Mouse (Mus musculus) embryonic facial prominence, embryonic 11.5 days (tissue): ENCODE measurements around the gene Gm10770. TPM values are rescaled to one million over a fixed set of nuclear protein-coding genes. Genes with fewer than 3 reads are reported as not detected.
A peak's percentile ranks its signal among the peaks of the same experiment; 100 is the strongest.
"Not testable (repeated sequence)": the region's sequence is repeated elsewhere in the genome, so short reads cannot be mapped to it uniquely, and the experiment has no call there.

ENCODE experiments used
- ATAC-seq: fragments of 200-750 bp; cut with Nextera tagmentation; replicated peaks from 2 replicates; pipeline ENCODE4 v1.8.0; 2017; ENCODE audit warnings: low read depth; ENCODE audit not compliant: insufficient number of reproducible peaks, low FRiP score, low TSS enrichment
- DNase-seq: peaks from one replicate; pipeline ENCODE4 v3.0.0-alpha.2; 2015; ENCODE audit warnings: low spot score
- H3K27ac ChIP-seq: fragments of 300-500 bp; sonication (generic); replicated peaks from 2 replicates; pipeline ENCODE4 v1.5.1; 2014; ENCODE audit warnings: mild to moderate bottlenecking, low read depth, low read length, control low read depth
- H3K27me3 ChIP-seq: fragments of 300-500 bp; sonication (generic); 2 replicates; pipeline ENCODE4 v1.6.1; 2014; ENCODE audit warnings: mild to moderate bottlenecking, low read length, moderate library complexity, mixed read lengths; ENCODE audit not compliant: control insufficient read depth, insufficient read depth
- H3K36me3 ChIP-seq: fragments of 300-500 bp; sonication (generic); replicated peaks from 2 replicates; pipeline ENCODE4 v1.6.1; 2014; ENCODE audit warnings: low read depth, mild to moderate bottlenecking, low read length, moderate library complexity, mixed read lengths; ENCODE audit not compliant: control insufficient read depth, insufficient read depth
- H3K4me1 ChIP-seq: fragments of 300-500 bp; sonication (generic); 2 replicates; pipeline ENCODE4 v1.6.1; 2014; ENCODE audit warnings: low read length, mixed read lengths; ENCODE audit not compliant: control insufficient read depth, insufficient read depth
- H3K4me2 ChIP-seq: fragments of 300-500 bp; sonication (generic); 2 replicates; pipeline ENCODE4 v1.6.1; 2014; ENCODE audit warnings: low read depth, mild to moderate bottlenecking, control low read depth, low read length, moderate library complexity
- H3K4me3 ChIP-seq: fragments of 300-500 bp; sonication (generic); 2 replicates; pipeline ENCODE4 v1.5.1; 2014; ENCODE audit warnings: low read depth, low read length, control low read depth
- H3K9ac ChIP-seq: fragments of 300-500 bp; sonication (generic); replicated peaks from 2 replicates; pipeline ENCODE4 v1.6.1; 2014; ENCODE audit warnings: mild to moderate bottlenecking, control low read depth, low read length
- H3K9me3 ChIP-seq: fragments of 300-500 bp; sonication (generic); replicated peaks from 2 replicates; pipeline ENCODE4 v1.6.1; 2016; ENCODE audit warnings: mild to moderate bottlenecking, low read length, inconsistent platforms, mixed read lengths; ENCODE audit not compliant: control insufficient read depth
- WGBS: fragments of 180-500 bp; shearing (Covaris S2); extraction: QIAGEN DNeasy Blood & Tissue Kit; methylation state at CpG from one replicate; pipeline ENCODE4 v1.1.7; 2014; 5-methylcytosine and 5-hydroxymethylcytosine counted together
- polyA plus RNA-seq: library from polyadenylated mRNA; unstranded; fragments of >200 nt; fragmentation: Nextera tagmentation; extraction: Ambion mirVana; gene quantifications from 2 replicates; pipeline ENCODE4 v1.2.1, GENCODE M21; 2014

Gm10770 gene
- polyA plus RNA-seq, 1 experiment from 2014 or later = not detected

- no peaks in the 10 kb centered on the region for H3K9me3 ChIP-seq
- H3K36me3 ChIP-seq = no peaks in the 10 kb centered on the region
- no peak within 1 kb of the TSS for H3K27ac ChIP-seq
- peak; percentile 100 for ATAC-seq
- no peaks in the 10 kb centered on the region for H3K4me1 ChIP-seq
- 0% methylated on average over 13 of the region's 13 CpGs for WGBS
- peak within 1 kb of the TSS; percentile 73 for H3K9ac ChIP-seq
- H3K27me3 ChIP-seq = no peaks in the 10 kb centered on the region
- DNase-seq = peak; percentile 93
- peak within 1 kb of the TSS; percentile 74 for H3K4me3 ChIP-seq
- H3K4me2 ChIP-seq = peak within 1 kb of the TSS; percentile 43
Observed at GRCm38 (mm10) chr2:150136435-150136897, 43.0 kb downstream of the Gm10770 start, which contains the start of gene Zfp120. Gene Zfp120 (minus strand): TSS chr2:150136708.

GRCm38 (mm10) chr2:150132773-150133172 is 46.7 kb downstream of the Gm10770 start:
- Histone ChIP-seq H3K4me3 (no peak overlapping the region), H3K27ac (no peak overlapping the region), H3K36me3 (no peaks in the 10 kb centered on the region), H3K4me1 (no peaks in the 10 kb centered on the region), H3K27me3 (no peaks in the 10 kb centered on the region), H3K9ac (no peak overlapping the region), H3K4me2 (no peak overlapping the region), H3K9me3 (no peaks in the 10 kb centered on the region)
- 89% methylated on average over 2 of the region's 2 CpGs for WGBS
- ATAC-seq = no peak
- no peak for DNase-seq

GRCm38 (mm10) chr2:150132002-150132401 is 47.5 kb downstream of the Gm10770 start:
- not testable (repeated sequence) for H3K9me3 ChIP-seq, H3K27ac ChIP-seq, H3K4me1 ChIP-seq, H3K9ac ChIP-seq, H3K4me3 ChIP-seq, H3K36me3 ChIP-seq, ATAC-seq, DNase-seq, H3K4me2 ChIP-seq, H3K27me3 ChIP-seq
- WGBS = 88% methylated on average over 1 of the region's 1 CpGs

Other genes starting within 250 kb of the Gm10770 start
- 5.9 and 9.5 TPM in 2 replicates for gene Zfp120, start 43.0 kb downstream of the Gm10770 start, polyA plus RNA-seq
- not detected in 2 replicates for gene Gm14139, start 2.1 kb upstream of the Gm10770 start, polyA plus RNA-seq
- gene Zfp937, start 38.4 kb upstream of the Gm10770 start, polyA plus RNA-seq = 9.4 and 11.0 TPM in 2 replicates
- 3.4 and 3.8 TPM in 2 replicates for gene Gm21994, start 75.9 kb upstream of the Gm10770 start, polyA plus RNA-seq
- not detected in 2 replicates for gene Gm14124, start 77.8 kb upstream of the Gm10770 start, polyA plus RNA-seq
- gene Gm10130, start 144.0 kb upstream of the Gm10770 start, polyA plus RNA-seq = 2.2 and 2.8 TPM in 2 replicates
- gene 3300002I08Rik, start 183.1 kb upstream of the Gm10770 start, polyA plus RNA-seq = 9.1 and 9.2 TPM in 2 replicates